ENCODE assay signal across 23 mouse cellular contexts in the genomic region with DNA sequence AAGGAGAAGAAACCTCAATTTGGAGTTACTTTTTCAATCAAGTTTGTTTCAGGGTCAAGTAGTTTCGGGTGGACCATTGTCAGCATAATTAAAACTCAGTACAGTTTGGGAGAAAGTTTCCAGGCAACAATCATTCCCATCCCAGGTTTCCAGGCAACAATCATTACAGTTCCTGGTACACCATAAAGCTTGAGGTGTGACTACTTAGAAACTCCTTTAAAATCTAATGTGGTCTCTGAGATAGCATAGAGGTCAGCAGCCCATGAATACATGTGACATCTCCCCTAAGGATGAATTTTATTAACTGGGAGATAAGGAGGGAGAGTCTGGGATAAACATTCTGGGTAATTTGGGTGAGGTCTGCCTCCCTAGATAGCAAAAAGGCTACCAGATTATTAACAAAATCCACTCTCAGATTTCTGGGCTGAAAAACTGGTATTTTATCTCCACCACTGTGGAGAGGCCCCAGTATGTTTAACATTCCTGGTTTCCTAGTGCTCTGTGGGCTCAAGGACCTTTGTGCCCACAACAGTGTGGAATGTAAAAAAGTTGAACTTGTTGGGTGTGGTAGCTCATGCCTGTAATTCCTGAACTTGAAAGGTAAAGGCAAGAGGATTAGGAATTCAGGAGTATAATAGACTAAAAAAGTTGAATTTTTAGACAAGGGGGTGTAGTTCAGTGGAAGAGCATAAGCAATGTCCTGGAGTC. TPM values are rescaled to one million over a fixed set of nuclear protein-coding genes. Genes with fewer than 3 reads are reported as not detected.
A peak's percentile ranks its signal among the peaks of the same experiment; 100 is the strongest.
DNase-seq lines count a peak whose midpoint lies in the region; ATAC-seq and TF ChIP-seq lines count a peak whose summit lies in the region.
"Had no signal": no experiment of that assay in that cellular context is flagged by ENCODE, and none has a peak within 500 bp of the region (broad histone marks: within the 10 kb centered on the region; RNA-seq: fewer than 3 reads in every experiment).

No protein-coding gene starts in this region.

- no peak overlapping the region for H3K9ac ChIP-seq in lung, embryonic 16.5 days (ENCODE audit: low read length)
- no peak overlapping the region for H3K9ac ChIP-seq in intestine, embryonic 15.5 days
- no peak overlapping the region for H3K9ac ChIP-seq in hindbrain, postnatal 0 days (replicated peaks; ENCODE audit: low read length)
- H3K9ac ChIP-seq: forebrain, embryonic 13.5 days; forebrain, postnatal 0 days; hindbrain, embryonic 14.5 days had no signal

- H3K4me2 ChIP-seq in lung, embryonic 16.5 days (ENCODE audit: low read depth, low read length), result no peak overlapping the region
- no peak overlapping the region for H3K4me2 ChIP-seq in intestine, embryonic 15.5 days (replicated peaks)
- H3K4me2 ChIP-seq in hindbrain, postnatal 0 days (ENCODE audit: low read depth, low read length), result no peak overlapping the region
- H3K4me2 ChIP-seq: forebrain, embryonic 13.5 days; hindbrain, embryonic 14.5 days had no signal

- H3K4me1 ChIP-seq in lung, embryonic 16.5 days (replicated peaks; ENCODE audit: control insufficient read depth, insufficient read depth, low read length), result no peaks in the 10 kb centered on the region
- no peaks in the 10 kb centered on the region for H3K4me1 ChIP-seq in intestine, embryonic 15.5 days (replicated peaks)
- H3K4me1 ChIP-seq in hindbrain, postnatal 0 days (ENCODE audit: insufficient read depth, low read length), result no peaks in the 10 kb centered on the region
- H3K4me1 ChIP-seq: embryonic facial prominence, embryonic 10.5 days; forebrain, embryonic 13.5 days; heart, embryonic 10.5 days; hindbrain, embryonic 10.5 days had no signal

- WGBS in lung, embryonic 16.5 days, result 48% methylated on average over 1 of the region's 1 CpGs
- WGBS in intestine, embryonic 15.5 days, result 74% methylated on average over 1 of the region's 1 CpGs
- WGBS in hindbrain, postnatal 0 days, result 83% methylated on average over 1 of the region's 1 CpGs

- H3K27me3 ChIP-seq in lung, embryonic 16.5 days (ENCODE audit: control insufficient read depth, insufficient read depth, low read depth, low read length), result no peaks in the 10 kb centered on the region
- no peaks in the 10 kb centered on the region for H3K27me3 ChIP-seq in intestine, embryonic 15.5 days (replicated peaks)
- H3K27me3 ChIP-seq in hindbrain, postnatal 0 days (ENCODE audit: insufficient read depth, low read length), result no peaks in the 10 kb centered on the region
- H3K27me3 ChIP-seq: forebrain, embryonic 13.5 days had no signal

- no peak for TF ChIP-seq CTCF in hindbrain, postnatal 0 days (IDR thresholded peaks at IDR 0.05; ENCODE audit: low read depth)
- no peak for TF ChIP-seq CTCF in gastrocnemius, adult 2 months (IDR thresholded peaks at IDR 0.05)

- no peaks in the 10 kb centered on the region for H3K36me3 ChIP-seq in lung, embryonic 16.5 days (ENCODE audit: control insufficient read depth, insufficient read depth, low read length)
- no peaks in the 10 kb centered on the region for H3K36me3 ChIP-seq in intestine, embryonic 15.5 days
- H3K36me3 ChIP-seq in hindbrain, postnatal 0 days (ENCODE audit: insufficient read depth, low read length), result no peaks in the 10 kb centered on the region
- H3K36me3 ChIP-seq: embryonic facial prominence, embryonic 10.5 days; G1E; heart, embryonic 10.5 days; hindbrain, embryonic 10.5 days had no signal

- no peak for DNase-seq in lung, postnatal 4 days
- DNase-seq in R1 (ENCODE audit: low read depth, low spot score), result peak; percentile 81
- DNase-seq in hindbrain, postnatal 0 days (ENCODE audit: low spot score), result no peak
- DNase-seq in gastrocnemius, postnatal 10 days, result no peak
- DNase-seq in gastrocnemius, adult 2 months, result no peak
- DNase-seq: adrenal gland, adult 2 months; adrenal gland, postnatal 25 days; B cell, adult 2 months; cerebellum, adult 2 months; cerebellum, postnatal 10 days; forebrain, postnatal 0 days; gastrocnemius, postnatal 36 days; heart, adult 11 months; heart, postnatal 10 days had no signal

- ATAC-seq in lung, embryonic 16.5 days (ENCODE audit: low read depth), result peak; percentile 90
- peak; percentile 61 for ATAC-seq in intestine, embryonic 15.5 days
- ATAC-seq in hindbrain, postnatal 0 days, result no peak
- ATAC-seq: CD4-positive, CD25-positive, alpha-beta regulatory T cell, adult 4 months; forebrain, embryonic 13.5 days; forebrain, postnatal 0 days had no signal

- H3K9me3 ChIP-seq in lung, embryonic 16.5 days (ENCODE audit: control insufficient read depth, low read length), result no peaks in the 10 kb centered on the region
- no peaks in the 10 kb centered on the region for H3K9me3 ChIP-seq in intestine, embryonic 15.5 days
- no peaks in the 10 kb centered on the region for H3K9me3 ChIP-seq in hindbrain, postnatal 0 days (ENCODE audit: low read length)
- H3K9me3 ChIP-seq: embryonic facial prominence, embryonic 10.5 days; forebrain, embryonic 13.5 days; G1E; heart, embryonic 10.5 days; hindbrain, embryonic 10.5 days had no signal

- intact Hi-C loops in gastrocnemius, adult 2 months (cut with DNase I), result no loop called here

- H3K4me3 ChIP-seq in lung, embryonic 16.5 days (ENCODE audit: low read length), result no peak overlapping the region
- no peak overlapping the region for H3K4me3 ChIP-seq in intestine, embryonic 15.5 days (replicated peaks)
- H3K4me3 ChIP-seq in hindbrain, postnatal 0 days (ENCODE audit: low read length), result no peak overlapping the region
- H3K4me3 ChIP-seq in gastrocnemius, adult 2 months, result no peak overlapping the region
- H3K4me3 ChIP-seq: embryonic facial prominence, embryonic 10.5 days; forebrain, embryonic 13.5 days; heart, embryonic 10.5 days; hindbrain, embryonic 10.5 days had no signal

- peak overlapping the region; percentile 87 for H3K27ac ChIP-seq in lung, embryonic 16.5 days (ENCODE audit: low read length)
- H3K27ac ChIP-seq in intestine, embryonic 15.5 days, result no peak overlapping the region
- H3K27ac ChIP-seq in hindbrain, postnatal 0 days, result no peak overlapping the region
- H3K27ac ChIP-seq in gastrocnemius, adult 2 months, result no peak overlapping the region
- H3K27ac ChIP-seq: embryonic facial prominence, embryonic 10.5 days; forebrain, embryonic 13.5 days; heart, embryonic 10.5 days; hindbrain, embryonic 10.5 days; hindbrain, embryonic 14.5 days had no signal

RNA-seq across cellular contexts. Expression of gene Plxnb3, which starts 12.0 kb away (rescaled TPM):
- polyA plus RNA-seq in lung, embryonic 16.5 days (2015; fragmentation: Nextera tagmentation; extraction: Ambion mirVana), result 0.35 and 0.52 TPM in 2 replicates
- 0.38 TPM in 2 replicates for polyA plus RNA-seq in intestine, embryonic 15.5 days (2015; fragmentation: Nextera tagmentation; extraction: Ambion mirVana)
- 7.4 and 13.6 TPM in 2 replicates for total RNA-seq in hindbrain, postnatal 0 days (2014; rRNA removed)
- 1.8 and 2.0 TPM in 2 replicates for polyA plus RNA-seq in hindbrain, postnatal 0 days (2015; fragmentation: Nextera tagmentation; extraction: Ambion mirVana)
- total RNA-seq in gastrocnemius, postnatal 10 days (2021), result 1 to 10 TPM; 1.7 to 2.2 TPM
- under 1 TPM; 0.54 to 0.75 TPM for total RNA-seq in gastrocnemius, adult 2 months (2021)
- polyA plus RNA-seq: CD4-positive, CD25-positive, alpha-beta regulatory T cell, adult 4 months had no signal

RNA-seq across cellular contexts. Expression of gene Abcd1, which starts 28.5 kb away (rescaled TPM):
- 27.9 and 29.5 TPM in 2 replicates for polyA plus RNA-seq in lung, embryonic 16.5 days (2015; fragmentation: Nextera tagmentation; extraction: Ambion mirVana)
- polyA plus RNA-seq in intestine, embryonic 15.5 days (2015; fragmentation: Nextera tagmentation; extraction: Ambion mirVana), result 18.5 and 20.2 TPM in 2 replicates
- 16.6 and 18.0 TPM in 2 replicates for total RNA-seq in hindbrain, postnatal 0 days (2014; rRNA removed)
- polyA plus RNA-seq in hindbrain, postnatal 0 days (2015; fragmentation: Nextera tagmentation; extraction: Ambion mirVana), result 8.4 and 8.5 TPM in 2 replicates
- total RNA-seq in gastrocnemius, postnatal 10 days (2021), result 10 to 100 TPM; 21.8 to 24.7 TPM
- total RNA-seq in gastrocnemius, adult 2 months (2021), result 10 to 100 TPM; 20.1 to 24.2 TPM

RNA-seq across cellular contexts. Expression of gene Bcap31, which starts 29.0 kb away (rescaled TPM):
- 301 and 317 TPM in 2 replicates for polyA plus RNA-seq in lung, embryonic 16.5 days (2015; fragmentation: Nextera tagmentation; extraction: Ambion mirVana)
- polyA plus RNA-seq in intestine, embryonic 15.5 days (2015; fragmentation: Nextera tagmentation; extraction: Ambion mirVana), result 296 and 302 TPM in 2 replicates
- 50.1 and 50.6 TPM in 2 replicates for total RNA-seq in hindbrain, postnatal 0 days (2014; rRNA removed)
- 150 and 157 TPM in 2 replicates for polyA plus RNA-seq in hindbrain, postnatal 0 days (2015; fragmentation: Nextera tagmentation; extraction: Ambion mirVana)
- total RNA-seq in gastrocnemius, postnatal 10 days (2021), result 10 to 100 TPM; 75.2 to 80.4 TPM
- total RNA-seq in gastrocnemius, adult 2 months (2021), result 10 to 100 TPM; 48.5 to 55.8 TPM

RNA-seq across cellular contexts. Expression of gene Srpk3, which starts 29.3 kb away (rescaled TPM):
- 5.0 and 7.4 TPM in 2 replicates for polyA plus RNA-seq in lung, embryonic 16.5 days (2015; fragmentation: Nextera tagmentation; extraction: Ambion mirVana)
- polyA plus RNA-seq in intestine, embryonic 15.5 days (2015; fragmentation: Nextera tagmentation; extraction: Ambion mirVana), result 1.3 and 2.0 TPM in 2 replicates
- 1.8 and 2.1 TPM in 2 replicates for total RNA-seq in hindbrain, postnatal 0 days (2014; rRNA removed)
- 2.7 and 2.9 TPM in 2 replicates for polyA plus RNA-seq in hindbrain, postnatal 0 days (2015; fragmentation: Nextera tagmentation; extraction: Ambion mirVana)
- 100 to 1,000 TPM in 1 of 2 experiments, 10 to 100 TPM in 1; 88.6 to 116 TPM for total RNA-seq in gastrocnemius, postnatal 10 days (2021)
- 10 to 100 TPM; 34.6 to 41.2 TPM for total RNA-seq in gastrocnemius, adult 2 months (2021)
- polyA plus RNA-seq: G1E had no signal

RNA-seq across cellular contexts. Expression of gene Idh3g, which starts 41.8 kb away (rescaled TPM):
- 219 and 236 TPM in 2 replicates for polyA plus RNA-seq in lung, embryonic 16.5 days (2015; fragmentation: Nextera tagmentation; extraction: Ambion mirVana)
- polyA plus RNA-seq in intestine, embryonic 15.5 days (2015; fragmentation: Nextera tagmentation; extraction: Ambion mirVana), result 217 and 251 TPM in 2 replicates
- total RNA-seq in hindbrain, postnatal 0 days (2014; rRNA removed), result 238 and 257 TPM in 2 replicates
- polyA plus RNA-seq in hindbrain, postnatal 0 days (2015; fragmentation: Nextera tagmentation; extraction: Ambion mirVana), result 244 and 248 TPM in 2 replicates
- 100 to 1,000 TPM; 272 to 320 TPM for total RNA-seq in gastrocnemius, postnatal 10 days (2021)
- total RNA-seq in gastrocnemius, adult 2 months (2021), result 100 to 1,000 TPM; 384 to 433 TPM
